Mouse (Mus musculus): ENCODE measurements at regions not wholly inside any gene's neighbourhood (a gene's known extent, or its start where the extent isn't known, plus 50 kb on each side); places are given as distances from the start of the nearest gene placed in this dataset.

GRCm38 (mm10) chr8:115441323-115441722 is 266.3 kb downstream of the Maf start:
- TF ChIP-seq MYOD1 (IDR thresholded peaks at IDR 0.05; ENCODE audit: control insufficient read depth, insufficient read length, low read depth) (no peak), CTCF (IDR thresholded peaks at IDR 0.05; ENCODE audit: control insufficient read depth, insufficient read depth, insufficient read length) (no peak), USF1 (IDR thresholded peaks at IDR 0.05; ENCODE audit: low read depth) (no peak)
